Mouse (Mus musculus): ENCODE results near the gene Fam3c. TPM values are rescaled to one million over a fixed set of nuclear protein-coding genes. Genes with fewer than 3 reads are reported as not detected.
"Not testable (repeated sequence)": the region's sequence is repeated elsewhere in the genome, so short reads cannot be mapped to it uniquely, and the experiment has no call there.

The Fam3c gene
- polyA plus RNA-seq, 1 experiment = 3.9 TPM

- no peak overlapping the region for H3K27ac ChIP-seq (ENCODE audit: control insufficient read depth, insufficient read depth, low read length)
- H3K27me3 ChIP-seq (ENCODE audit: control insufficient read depth, insufficient read depth, low read length) = no peaks in the 10 kb centered on the region
- DNase-seq = no peak
- no peaks in the 10 kb centered on the region for H3K4me1 ChIP-seq (replicated peaks; ENCODE audit: control insufficient read depth, insufficient read depth, low read length)
- no peaks in the 10 kb centered on the region for H3K36me3 ChIP-seq (ENCODE audit: control insufficient read depth, insufficient read depth, low read length)
- TF ChIP-seq CTCF (IDR thresholded peaks at IDR 0.05; ENCODE audit: borderline replicate concordance, control insufficient read depth, extremely low read depth, insufficient read depth, low read length, poor library complexity) = no peak
- WGBS = 96% methylated on average over 3 of the region's 3 CpGs
- H3K4me3 ChIP-seq (ENCODE audit: control insufficient read depth, insufficient read depth, low read length) = no peak overlapping the region
Measured at GRCm38 (mm10) chr6:22277941-22278340, 78.1 kb downstream of the Fam3c start.

- no peaks in the 10 kb centered on the region for H3K27me3 ChIP-seq (ENCODE audit: control insufficient read depth, insufficient read depth, low read length)
- no peak overlapping the region for H3K4me3 ChIP-seq (ENCODE audit: control insufficient read depth, insufficient read depth, low read length)
- H3K4me1 ChIP-seq (replicated peaks; ENCODE audit: control insufficient read depth, insufficient read depth, low read length) = no peaks in the 10 kb centered on the region
- WGBS = 67% methylated on average over 8 of the region's 8 CpGs
- no peaks in the 10 kb centered on the region for H3K36me3 ChIP-seq (ENCODE audit: control insufficient read depth, insufficient read depth, low read length)
- DNase-seq = no peak
- no peak for TF ChIP-seq CTCF (IDR thresholded peaks at IDR 0.05; ENCODE audit: borderline replicate concordance, control insufficient read depth, extremely low read depth, insufficient read depth, low read length, poor library complexity)
- no peak for TF ChIP-seq POLR2A (IDR thresholded peaks at IDR 0.05; ENCODE audit: control insufficient read depth, extremely low read depth, insufficient read depth, low read length, poor library complexity)
- H3K27ac ChIP-seq (ENCODE audit: control insufficient read depth, insufficient read depth, low read length) = no peak overlapping the region
Measured at GRCm38 (mm10) chr6:22269840-22270521, 86.1 kb downstream of the Fam3c start.

GRCm38 (mm10) chr6:22268677-22269076 is 87.4 kb downstream of the Fam3c start:
- no peak overlapping the region for H3K4me3 ChIP-seq (ENCODE audit: control insufficient read depth, insufficient read depth, low read length)
- H3K36me3 ChIP-seq (ENCODE audit: control insufficient read depth, insufficient read depth, low read length) = no peaks in the 10 kb centered on the region
- no peaks in the 10 kb centered on the region for H3K4me1 ChIP-seq (replicated peaks; ENCODE audit: control insufficient read depth, insufficient read depth, low read length)
- H3K27me3 ChIP-seq (ENCODE audit: control insufficient read depth, insufficient read depth, low read length) = no peaks in the 10 kb centered on the region
- no peak for DNase-seq
- no peak overlapping the region for H3K27ac ChIP-seq (ENCODE audit: control insufficient read depth, insufficient read depth, low read length)
- TF ChIP-seq POLR2A (IDR thresholded peaks at IDR 0.05; ENCODE audit: control insufficient read depth, extremely low read depth, insufficient read depth, low read length, poor library complexity) (no peak), CTCF (IDR thresholded peaks at IDR 0.05; ENCODE audit: borderline replicate concordance, control insufficient read depth, extremely low read depth, insufficient read depth, low read length, poor library complexity) (no peak)

GRCm38 (mm10) chr6:22267807-22268667 is 88.0 kb downstream of the Fam3c start:
- Histone ChIP-seq H3K27ac (ENCODE audit: control insufficient read depth, insufficient read depth, low read length) (no peak overlapping the region), H3K4me1 (replicated peaks; ENCODE audit: control insufficient read depth, insufficient read depth, low read length) (no peaks in the 10 kb centered on the region), H3K27me3 (ENCODE audit: control insufficient read depth, insufficient read depth, low read length) (no peaks in the 10 kb centered on the region), H3K4me3 (ENCODE audit: control insufficient read depth, insufficient read depth, low read length) (no peak overlapping the region), H3K36me3 (ENCODE audit: control insufficient read depth, insufficient read depth, low read length) (no peaks in the 10 kb centered on the region)
- DNase-seq = no peak
- no peak for TF ChIP-seq CTCF (IDR thresholded peaks at IDR 0.05; ENCODE audit: borderline replicate concordance, control insufficient read depth, extremely low read depth, insufficient read depth, low read length, poor library complexity)
- TF ChIP-seq POLR2A (IDR thresholded peaks at IDR 0.05; ENCODE audit: control insufficient read depth, extremely low read depth, insufficient read depth, low read length, poor library complexity) = no peak
- 91% methylated on average over 5 of the region's 5 CpGs for WGBS

- no peaks in the 10 kb centered on the region for H3K27me3 ChIP-seq (ENCODE audit: control insufficient read depth, insufficient read depth, low read length)
- WGBS = 93% methylated on average over 4 of the region's 4 CpGs
- TF ChIP-seq CTCF (IDR thresholded peaks at IDR 0.05; ENCODE audit: borderline replicate concordance, control insufficient read depth, extremely low read depth, insufficient read depth, low read length, poor library complexity) (no peak), POLR2A (IDR thresholded peaks at IDR 0.05; ENCODE audit: control insufficient read depth, extremely low read depth, insufficient read depth, low read length, poor library complexity) (no peak)
- DNase-seq = no peak
- H3K4me1 ChIP-seq (replicated peaks; ENCODE audit: control insufficient read depth, insufficient read depth, low read length) = no peaks in the 10 kb centered on the region
- H3K4me3 ChIP-seq (ENCODE audit: control insufficient read depth, insufficient read depth, low read length) = no peak overlapping the region
- no peak overlapping the region for H3K27ac ChIP-seq (ENCODE audit: control insufficient read depth, insufficient read depth, low read length)
- no peaks in the 10 kb centered on the region for H3K36me3 ChIP-seq (ENCODE audit: control insufficient read depth, insufficient read depth, low read length)
Measured at GRCm38 (mm10) chr6:22266018-22266417, 90.0 kb downstream of the Fam3c start.

- H3K4me3 ChIP-seq (ENCODE audit: control insufficient read depth, insufficient read depth, low read length); DNase-seq; H3K36me3 ChIP-seq (ENCODE audit: control insufficient read depth, insufficient read depth, low read length); H3K4me1 ChIP-seq (replicated peaks; ENCODE audit: control insufficient read depth, insufficient read depth, low read length); H3K27ac ChIP-seq (ENCODE audit: control insufficient read depth, insufficient read depth, low read length); H3K27me3 ChIP-seq (ENCODE audit: control insufficient read depth, insufficient read depth, low read length): not testable (repeated sequence)
- 95% methylated on average over 8 of the region's 8 CpGs for WGBS
Measured at GRCm38 (mm10) chr6:22264094-22264493, 91.9 kb downstream of the Fam3c start.
